Mouse (Mus musculus): ENCODE data around the gene Stt3b. TPM values are rescaled to one million over a fixed set of nuclear protein-coding genes. Genes with fewer than 3 reads are reported as not detected.

Stt3b gene
- total and polyA plus RNA-seq, 3 experiments = 22.2 to 56.5 (median 54.9) TPM

GRCm38 (mm10) chr9:115214572-115215571 is 95.3 kb downstream of the Stt3b start:
- no peak overlapping the region for H3K9ac ChIP-seq (ENCODE audit: low read depth, low read length)
- TF ChIP-seq CTCF (IDR thresholded peaks at IDR 0.05) (no peak), POLR2A (IDR thresholded peaks at IDR 0.05; ENCODE audit: insufficient read depth, low read depth, low read length) (no peak), EP300 (IDR thresholded peaks at IDR 0.05; ENCODE audit: insufficient read depth, low read depth, low read length) (no peak)
- H3K79me2 ChIP-seq (replicated peaks; ENCODE audit: control insufficient read depth, insufficient read depth, low read length) = no peaks in the 10 kb centered on the region
- H3K27me3 ChIP-seq (ENCODE audit: control insufficient read depth, insufficient read depth, low read length) = no peaks in the 10 kb centered on the region
- H3K4me3 ChIP-seq = no peak overlapping the region
- no peak overlapping the region for H3K27ac ChIP-seq
- intact Hi-C loops (cut with DNase I) = no loop called here
- no peaks in the 10 kb centered on the region for H3K36me3 ChIP-seq (ENCODE audit: control insufficient read depth, insufficient read depth, low read length)
- no peak for DNase-seq
- no peaks in the 10 kb centered on the region for H3K4me1 ChIP-seq (ENCODE audit: control insufficient read depth, insufficient read depth, low read length)
- 39% methylated on average over 7 of the region's 7 CpGs for WGBS

GRCm38 (mm10) chr9:115213755-115214264 is 96.4 kb downstream of the Stt3b start:
- no peaks in the 10 kb centered on the region for H3K4me1 ChIP-seq (ENCODE audit: control insufficient read depth, insufficient read depth, low read length)
- WGBS = 88% methylated on average over 5 of the region's 5 CpGs
- H3K79me2 ChIP-seq (replicated peaks; ENCODE audit: control insufficient read depth, insufficient read depth, low read length) = no peaks in the 10 kb centered on the region
- H3K9ac ChIP-seq (ENCODE audit: low read depth, low read length) = no peak overlapping the region
- TF ChIP-seq CTCF (IDR thresholded peaks at IDR 0.05) (0 out of 2 replicates have a peak, but pooled peaks have one; percentile 5), EP300 (IDR thresholded peaks at IDR 0.05; ENCODE audit: insufficient read depth, low read depth, low read length) (no peak)
- no peaks in the 10 kb centered on the region for H3K36me3 ChIP-seq (ENCODE audit: control insufficient read depth, insufficient read depth, low read length)
- H3K4me3 ChIP-seq = no peak overlapping the region
- intact Hi-C loops (cut with DNase I) = no loop called here
- H3K27me3 ChIP-seq (ENCODE audit: control insufficient read depth, insufficient read depth, low read length) = no peaks in the 10 kb centered on the region
- no peak overlapping the region for H3K27ac ChIP-seq
- DNase-seq = no peak

- H3K27ac ChIP-seq = no peak overlapping the region
- no peaks in the 10 kb centered on the region for H3K36me3 ChIP-seq (ENCODE audit: control insufficient read depth, insufficient read depth, low read length)
- H3K4me1 ChIP-seq (ENCODE audit: control insufficient read depth, insufficient read depth, low read length) = no peaks in the 10 kb centered on the region
- H3K9ac ChIP-seq (ENCODE audit: low read depth, low read length) = no peak overlapping the region
- intact Hi-C loops (cut with DNase I) = no loop called here
- H3K4me3 ChIP-seq = no peak overlapping the region
- no peak for DNase-seq
- 88% methylated on average over 12 of the region's 12 CpGs for WGBS
- TF ChIP-seq POLR2A (IDR thresholded peaks at IDR 0.05; ENCODE audit: insufficient read depth, low read depth, low read length) (no peak), EP300 (IDR thresholded peaks at IDR 0.05; ENCODE audit: insufficient read depth, low read depth, low read length) (no peak), CTCF (IDR thresholded peaks at IDR 0.05) (no peak)
- no peaks in the 10 kb centered on the region for H3K79me2 ChIP-seq (replicated peaks; ENCODE audit: control insufficient read depth, insufficient read depth, low read length)
- H3K27me3 ChIP-seq (ENCODE audit: control insufficient read depth, insufficient read depth, low read length) = no peaks in the 10 kb centered on the region
Observed at GRCm38 (mm10) chr9:115210535-115210934, 99.7 kb downstream of the Stt3b start.

GRCm38 (mm10) chr9:115209737-115210136 is 100.5 kb downstream of the Stt3b start:
- intact Hi-C loops (cut with DNase I) = no loop called here
- Histone ChIP-seq H3K4me3 (no peak overlapping the region), H3K9ac (ENCODE audit: low read depth, low read length) (no peak overlapping the region), H3K27ac (no peak overlapping the region), H3K4me1 (ENCODE audit: control insufficient read depth, insufficient read depth, low read length) (no peaks in the 10 kb centered on the region), H3K27me3 (ENCODE audit: control insufficient read depth, insufficient read depth, low read length) (no peaks in the 10 kb centered on the region), H3K79me2 (replicated peaks; ENCODE audit: control insufficient read depth, insufficient read depth, low read length) (no peaks in the 10 kb centered on the region), H3K36me3 (ENCODE audit: control insufficient read depth, insufficient read depth, low read length) (no peaks in the 10 kb centered on the region)
- 91% methylated on average over 7 of the region's 7 CpGs for WGBS
- DNase-seq = no peak
- no peak for TF ChIP-seq EP300 (IDR thresholded peaks at IDR 0.05; ENCODE audit: insufficient read depth, low read depth, low read length)
- no peak for TF ChIP-seq CTCF (IDR thresholded peaks at IDR 0.05)
- no peak for TF ChIP-seq POLR2A (IDR thresholded peaks at IDR 0.05; ENCODE audit: insufficient read depth, low read depth, low read length)

- Histone ChIP-seq H3K27me3 (ENCODE audit: control insufficient read depth, insufficient read depth, low read length) (no peaks in the 10 kb centered on the region), H3K4me3 (no peak overlapping the region), H3K36me3 (ENCODE audit: control insufficient read depth, insufficient read depth, low read length) (no peaks in the 10 kb centered on the region), H3K9ac (ENCODE audit: low read depth, low read length) (no peak overlapping the region), H3K27ac (no peak overlapping the region), H3K4me1 (ENCODE audit: control insufficient read depth, insufficient read depth, low read length) (no peaks in the 10 kb centered on the region), H3K79me2 (replicated peaks; ENCODE audit: control insufficient read depth, insufficient read depth, low read length) (no peaks in the 10 kb centered on the region)
- DNase-seq = no peak
- WGBS = 64% methylated on average over 5 of the region's 5 CpGs
- intact Hi-C loops (cut with DNase I) = no loop called here
- TF ChIP-seq POLR2A (IDR thresholded peaks at IDR 0.05; ENCODE audit: insufficient read depth, low read depth, low read length) = no peak
- no peak for TF ChIP-seq EP300 (IDR thresholded peaks at IDR 0.05; ENCODE audit: insufficient read depth, low read depth, low read length)
- TF ChIP-seq CTCF (IDR thresholded peaks at IDR 0.05) = no peak
Observed at GRCm38 (mm10) chr9:115206219-115206618, 104.0 kb downstream of the Stt3b start.

GRCm38 (mm10) chr9:115205491-115205890 is 104.7 kb downstream of the Stt3b start:
- 19% methylated on average over 6 of the region's 6 CpGs for WGBS
- TF ChIP-seq EP300 (IDR thresholded peaks at IDR 0.05; ENCODE audit: insufficient read depth, low read depth, low read length) (no peak), POLR2A (IDR thresholded peaks at IDR 0.05; ENCODE audit: insufficient read depth, low read depth, low read length) (no peak), CTCF (IDR thresholded peaks at IDR 0.05) (no peak)
- Histone ChIP-seq H3K79me2 (replicated peaks; ENCODE audit: control insufficient read depth, insufficient read depth, low read length) (no peaks in the 10 kb centered on the region), H3K9ac (ENCODE audit: low read depth, low read length) (no peak overlapping the region), H3K27me3 (ENCODE audit: control insufficient read depth, insufficient read depth, low read length) (no peaks in the 10 kb centered on the region), H3K36me3 (ENCODE audit: control insufficient read depth, insufficient read depth, low read length) (no peaks in the 10 kb centered on the region), H3K4me1 (ENCODE audit: control insufficient read depth, insufficient read depth, low read length) (no peaks in the 10 kb centered on the region), H3K4me3 (no peak overlapping the region), H3K27ac (no peak overlapping the region)
- intact Hi-C loops (cut with DNase I) = no loop called here
- DNase-seq = peak in 1 of 2 experiments; percentile 11

Measured in heart, adult 2 months (tissue).